Mouse (Mus musculus): ENCODE results near the gene 4930447C04Rik. TPM values are rescaled to one million over a fixed set of nuclear protein-coding genes. Genes with fewer than 3 reads are reported as not detected.

The 4930447C04Rik gene
- polyA plus RNA-seq, 1 experiment, result not detected

- H3K4me3 ChIP-seq (ENCODE audit: insufficient read depth, low read depth, low read length), result no peak overlapping the region
- no peak overlapping the region for H3K27ac ChIP-seq (replicated peaks; ENCODE audit: low read depth, low read length)
- H3K4me1 ChIP-seq (ENCODE audit: control insufficient read depth, insufficient read depth, insufficient read length, low read length), result no peaks in the 10 kb centered on the region
Observed at GRCm38 (mm10) chr12:72953089-72953488, 12.5 kb upstream of the 4930447C04Rik start.

GRCm38 (mm10) chr12:72947335-72947734 is 6.8 kb upstream of the 4930447C04Rik start:
- no peak overlapping the region for H3K4me3 ChIP-seq (ENCODE audit: insufficient read depth, low read depth, low read length)
- H3K4me1 ChIP-seq (ENCODE audit: control insufficient read depth, insufficient read depth, insufficient read length, low read length), result no peaks in the 10 kb centered on the region
- no peak overlapping the region for H3K27ac ChIP-seq (replicated peaks; ENCODE audit: low read depth, low read length)

- Histone ChIP-seq H3K4me1 (ENCODE audit: control insufficient read depth, insufficient read depth, insufficient read length, low read length) (no peaks in the 10 kb centered on the region), H3K4me3 (ENCODE audit: insufficient read depth, low read depth, low read length) (no peak overlapping the region)
Observed at GRCm38 (mm10) chr12:72946805-72947204, 6.2 kb upstream of the 4930447C04Rik start.

GRCm38 (mm10) chr12:72946064-72946395 is 5.5 kb upstream of the 4930447C04Rik start:
- Histone ChIP-seq H3K27ac (replicated peaks; ENCODE audit: low read depth, low read length) (no peak overlapping the region), H3K4me1 (ENCODE audit: control insufficient read depth, insufficient read depth, insufficient read length, low read length) (no peaks in the 10 kb centered on the region), H3K4me3 (ENCODE audit: insufficient read depth, low read depth, low read length) (no peak overlapping the region)

More at GRCm38 (mm10) chr12:72946805-72947204, 6.2 kb upstream of the 4930447C04Rik start:
- H3K27ac ChIP-seq (replicated peaks; ENCODE audit: low read depth, low read length), result no peak overlapping the region

DNA sequence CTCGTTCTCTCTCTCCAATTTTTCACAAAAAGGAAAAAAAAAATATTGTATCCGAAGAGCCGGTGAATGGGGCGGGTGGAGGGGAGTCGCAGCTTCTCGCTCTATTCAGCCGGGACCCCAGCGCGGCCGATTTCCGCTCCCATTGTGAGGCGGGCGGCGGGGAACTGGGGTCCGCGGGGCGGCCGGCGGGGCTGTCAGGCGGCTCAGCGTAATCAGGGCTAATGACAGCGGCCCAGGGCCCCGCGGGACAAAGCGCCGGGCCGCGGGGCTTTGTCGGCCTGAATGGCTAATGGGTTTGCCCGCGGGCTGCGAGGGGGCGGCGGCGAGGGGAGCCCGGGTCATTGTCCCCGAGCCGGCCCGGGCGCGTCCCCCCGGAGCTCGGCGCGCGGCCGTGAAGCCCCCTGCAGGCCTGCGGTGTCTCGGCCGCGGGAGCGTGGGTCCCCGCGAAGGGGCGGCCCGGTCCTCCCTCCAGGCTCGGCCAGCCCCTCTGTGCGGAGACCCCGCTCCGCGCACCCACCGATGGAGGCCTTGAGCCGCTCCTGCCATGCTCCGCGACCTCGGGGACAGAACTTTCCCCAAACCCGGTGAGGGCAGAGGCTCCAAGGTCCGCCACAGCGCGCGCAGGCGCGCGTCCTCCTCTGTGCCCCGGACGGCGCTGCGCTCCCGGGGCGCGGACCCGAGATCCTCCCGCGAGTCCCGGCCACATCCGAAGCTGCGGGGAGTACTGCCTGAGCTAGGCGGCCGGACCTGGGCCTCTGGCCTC is 4.9 kb upstream of the 4930447C04Rik start:
- no peak overlapping the region for H3K27ac ChIP-seq (replicated peaks; ENCODE audit: low read depth, low read length)
- peak overlapping the region; percentile 10; the same call in 1 of the 2 replicates for H3K4me3 ChIP-seq (ENCODE audit: insufficient read depth, low read depth, low read length)
- H3K4me1 ChIP-seq (ENCODE audit: control insufficient read depth, insufficient read depth, insufficient read length, low read length), result no peaks in the 10 kb centered on the region

DNA sequence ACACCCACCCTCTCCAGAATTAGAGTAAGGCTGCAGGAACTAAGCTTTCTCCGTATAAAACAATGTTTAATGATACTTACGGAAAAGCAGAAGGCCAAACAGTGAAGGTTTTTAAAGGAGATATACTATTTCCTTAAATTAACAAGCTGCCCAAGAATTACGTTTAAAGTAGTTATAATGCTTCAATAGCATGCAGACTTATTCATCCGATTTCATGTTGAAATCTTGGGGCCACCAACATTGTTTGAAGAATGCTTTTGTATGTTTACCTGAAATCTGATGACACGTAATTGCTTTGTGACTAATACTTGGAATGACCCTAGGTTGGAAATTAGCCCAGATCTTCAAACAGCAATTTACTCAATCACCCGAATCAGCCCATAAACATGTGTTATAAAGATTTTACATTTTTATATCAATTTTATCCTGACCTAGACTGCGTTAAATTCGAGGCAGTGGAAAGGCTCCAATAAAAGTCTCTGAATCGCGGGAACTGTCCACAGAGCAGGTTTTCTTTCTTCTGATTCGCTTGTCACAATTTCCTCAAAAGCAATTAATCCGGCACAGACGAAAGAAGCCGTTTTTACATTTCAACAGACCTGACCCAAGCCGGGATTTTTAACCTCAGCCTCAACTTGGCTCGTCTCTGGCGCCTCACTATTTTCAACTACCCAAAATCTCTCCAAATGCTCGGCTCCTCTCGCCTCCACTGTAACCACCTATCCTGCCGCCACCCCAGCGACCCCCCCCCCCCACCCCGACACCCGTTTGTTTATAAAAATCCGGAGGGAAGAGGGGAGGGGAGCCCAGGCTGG is 4.0 kb upstream of the 4930447C04Rik start:
- Histone ChIP-seq H3K4me1 (ENCODE audit: control insufficient read depth, insufficient read depth, insufficient read length, low read length) (no peaks in the 10 kb centered on the region), H3K27ac (replicated peaks; ENCODE audit: low read depth, low read length) (no peak overlapping the region), H3K4me3 (ENCODE audit: insufficient read depth, low read depth, low read length) (no peak overlapping the region)

GRCm38 (mm10) chr12:72943574-72944110 is 3.1 kb upstream of the 4930447C04Rik start:
- Histone ChIP-seq H3K4me3 (ENCODE audit: insufficient read depth, low read depth, low read length) (no peak overlapping the region), H3K27ac (replicated peaks; ENCODE audit: low read depth, low read length) (no peak overlapping the region), H3K4me1 (ENCODE audit: control insufficient read depth, insufficient read depth, insufficient read length, low read length) (no peaks in the 10 kb centered on the region)

- Histone ChIP-seq H3K27ac (replicated peaks; ENCODE audit: low read depth, low read length) (no peak overlapping the region), H3K4me1 (ENCODE audit: control insufficient read depth, insufficient read depth, insufficient read length, low read length) (no peaks in the 10 kb centered on the region), H3K4me3 (ENCODE audit: insufficient read depth, low read depth, low read length) (no peak overlapping the region)
Observed at GRCm38 (mm10) chr12:72942171-72942570, 1.6 kb upstream of the 4930447C04Rik start.

GRCm38 (mm10) chr12:72941398-72942051 is 951 bp upstream of the 4930447C04Rik start:
- Histone ChIP-seq H3K4me1 (ENCODE audit: control insufficient read depth, insufficient read depth, insufficient read length, low read length) (no peaks in the 10 kb centered on the region), H3K4me3 (ENCODE audit: insufficient read depth, low read depth, low read length) (no peak overlapping the region), H3K27ac (replicated peaks; ENCODE audit: low read depth, low read length) (no peak overlapping the region)

DNA sequence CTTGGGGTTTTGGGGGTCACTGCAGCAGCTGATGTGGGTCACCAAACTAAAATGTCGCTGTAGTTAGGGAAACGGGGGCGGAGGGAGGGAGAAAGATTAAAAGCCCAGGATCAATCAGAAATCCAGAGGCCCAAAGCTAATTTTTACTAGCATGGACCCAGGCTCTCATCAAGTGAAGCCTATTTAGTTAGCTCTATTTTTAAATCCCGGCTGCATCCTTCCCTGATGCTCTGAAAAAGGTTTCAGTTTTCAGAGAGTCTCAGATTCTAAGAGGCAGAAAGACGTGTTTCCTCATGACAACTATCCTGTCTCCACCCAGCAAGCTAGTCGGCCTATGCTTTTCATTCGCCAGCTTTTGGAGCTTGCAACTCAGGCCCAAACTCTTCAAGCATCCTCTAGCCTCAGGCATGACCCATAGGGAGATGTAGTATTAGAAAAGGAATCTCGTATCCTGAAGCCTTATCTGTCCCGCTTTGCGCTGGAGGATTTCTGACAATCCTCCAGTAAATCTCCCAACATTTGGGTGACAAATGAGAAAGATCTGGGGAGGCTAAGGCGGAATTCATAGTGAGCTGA is 336 bp upstream of the 4930447C04Rik start:
- Histone ChIP-seq H3K4me3 (ENCODE audit: insufficient read depth, low read depth, low read length) (no peak overlapping the region), H3K4me1 (ENCODE audit: control insufficient read depth, insufficient read depth, insufficient read length, low read length) (no peaks in the 10 kb centered on the region)

DNA sequence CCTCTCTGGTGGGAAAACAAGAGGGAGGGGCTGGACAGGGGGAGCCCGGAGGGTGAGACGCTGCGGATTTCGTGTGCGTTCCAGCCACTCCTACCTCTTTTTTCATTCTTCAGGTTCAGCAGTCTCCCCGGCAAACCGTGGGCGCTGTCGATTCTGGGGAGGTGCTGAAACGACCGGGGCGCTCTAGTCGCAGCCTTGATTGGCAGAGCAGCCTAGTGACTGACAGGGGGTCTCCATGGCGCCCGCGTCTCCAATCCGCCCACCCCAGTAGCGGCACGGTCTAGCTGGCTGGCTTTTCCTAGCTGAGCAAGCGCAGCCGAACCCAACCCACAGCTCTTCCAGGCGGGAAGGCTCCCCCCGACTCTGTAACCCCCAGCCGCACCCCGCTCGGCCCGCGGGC is 958 bp downstream of the 4930447C04Rik start, which contains the start of gene Six6:
Six6 (plus strand) TSS at position 277 of the 400 bp plus-strand sequence.
- H3K4me1 ChIP-seq (ENCODE audit: control insufficient read depth, insufficient read depth, insufficient read length, low read length), result no peaks in the 10 kb centered on the region
- no peak within 1 kb of the TSS for H3K4me3 ChIP-seq (ENCODE audit: insufficient read depth, low read depth, low read length)
- no peak within 1 kb of the TSS for H3K27ac ChIP-seq (replicated peaks; ENCODE audit: low read depth, low read length)

More for the DNA sequence above, 336 bp upstream of the 4930447C04Rik start:
- H3K27ac ChIP-seq (replicated peaks; ENCODE audit: low read depth, low read length), result no peak overlapping the region

DNA sequence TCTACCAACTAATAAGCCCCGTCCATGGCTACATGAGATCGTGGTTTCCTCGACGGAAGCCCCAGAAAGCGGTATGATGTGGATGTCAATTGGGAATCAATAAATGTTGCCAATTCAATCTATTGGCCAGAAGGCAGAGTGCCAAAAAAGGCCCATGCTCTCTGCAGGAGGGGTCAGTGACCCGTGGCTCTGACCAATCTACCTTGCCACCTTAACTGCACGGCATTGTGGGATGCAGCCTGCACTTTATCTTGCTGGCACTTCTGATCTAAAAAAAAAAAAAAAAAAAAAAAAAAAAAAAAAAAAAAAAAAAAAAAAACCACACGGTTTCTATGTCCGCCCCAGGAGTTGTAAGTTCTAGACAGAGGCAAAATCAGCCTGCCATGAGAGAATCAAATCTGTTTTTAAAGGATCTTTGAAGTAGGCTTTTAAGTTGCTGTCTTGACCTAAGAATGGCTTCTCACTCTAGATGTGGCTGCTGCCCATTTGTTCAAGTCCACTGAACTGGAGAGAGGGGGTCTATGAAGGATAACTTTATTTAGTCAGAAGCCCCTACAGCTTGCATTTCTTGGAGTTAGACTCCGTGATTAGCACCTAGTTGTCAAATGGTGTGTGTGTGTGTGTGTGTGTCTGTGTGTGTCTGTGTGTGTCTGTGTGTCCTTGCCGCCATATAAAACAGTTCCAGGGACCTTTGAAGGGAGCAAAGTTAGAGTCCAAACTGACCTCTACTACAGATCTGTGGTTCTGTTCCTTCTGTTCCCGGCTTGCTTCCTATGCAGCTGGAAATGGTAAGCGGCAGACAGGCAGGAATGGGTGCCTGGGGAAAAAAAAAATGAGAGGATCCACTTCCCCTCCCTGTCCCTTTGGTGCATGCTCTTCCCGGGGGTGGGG is 1.7 kb downstream of the 4930447C04Rik start:
- Histone ChIP-seq H3K27ac (replicated peaks; ENCODE audit: low read depth, low read length) (no peak overlapping the region), H3K4me3 (ENCODE audit: insufficient read depth, low read depth, low read length) (no peak overlapping the region), H3K4me1 (ENCODE audit: control insufficient read depth, insufficient read depth, insufficient read length, low read length) (no peaks in the 10 kb centered on the region)

DNA sequence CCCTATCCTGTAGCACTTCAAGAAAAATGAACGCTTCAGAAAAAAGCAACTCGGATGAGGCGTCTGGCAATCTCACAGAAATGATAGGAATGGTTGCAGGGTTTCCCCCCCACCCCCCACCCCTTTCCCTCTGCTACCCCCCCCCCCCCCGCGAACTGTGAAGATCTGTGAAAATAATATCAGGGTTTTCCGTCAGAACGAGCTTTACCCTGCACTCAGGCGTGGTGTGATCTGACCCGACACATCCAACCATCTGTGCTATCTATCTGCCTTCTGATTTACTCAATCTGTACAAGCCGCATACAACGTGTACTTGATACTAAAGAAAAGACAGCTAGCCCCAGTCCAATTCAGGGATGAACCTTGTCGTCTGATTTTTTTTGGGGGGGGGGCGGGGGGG is 2.4 kb downstream of the 4930447C04Rik start:
- Histone ChIP-seq H3K4me3 (ENCODE audit: insufficient read depth, low read depth, low read length) (no peak overlapping the region), H3K27ac (replicated peaks; ENCODE audit: low read depth, low read length) (no peak overlapping the region), H3K4me1 (ENCODE audit: control insufficient read depth, insufficient read depth, insufficient read length, low read length) (no peaks in the 10 kb centered on the region)

GRCm38 (mm10) chr12:72937537-72938120 is 2.9 kb downstream of the 4930447C04Rik start:
- Histone ChIP-seq H3K4me1 (ENCODE audit: control insufficient read depth, insufficient read depth, insufficient read length, low read length) (no peaks in the 10 kb centered on the region), H3K4me3 (ENCODE audit: insufficient read depth, low read depth, low read length) (no peak overlapping the region), H3K27ac (replicated peaks; ENCODE audit: low read depth, low read length) (no peak overlapping the region)

Measured in brown adipose tissue, adult 24 weeks (tissue).